Mouse (Mus musculus): ENCODE results near the gene Taok2. TPM values are rescaled to one million over a fixed set of nuclear protein-coding genes. Genes with fewer than 3 reads are reported as not detected.

Gene Taok2
- total and polyA plus RNA-seq, 2 experiments from 2014 or later: 20.9 to 47.9 TPM

DNA sequence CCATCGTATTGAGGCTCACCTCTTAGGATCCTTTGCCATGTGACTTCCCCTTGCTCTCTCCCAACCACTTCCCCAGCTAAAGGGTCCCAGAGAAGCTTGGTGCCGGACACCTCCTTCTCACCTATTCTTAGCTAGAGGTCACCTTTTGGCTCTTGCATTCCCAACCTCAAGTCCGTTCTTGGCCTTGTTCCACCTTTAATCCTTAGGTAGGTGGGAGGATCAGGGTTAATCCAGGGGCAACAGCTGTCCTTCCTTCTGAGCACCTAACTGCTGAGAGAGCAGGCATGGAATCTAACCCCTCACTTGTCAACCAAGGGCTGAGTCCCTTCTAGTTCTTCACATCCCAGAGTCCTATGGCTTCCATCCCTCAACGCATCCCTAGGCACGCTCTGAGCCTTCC, 58.6 kb downstream of the Taok2 start:
- WGBS: 57% methylated on average over 5 of the region's 5 CpGs
- Histone ChIP-seq H3K4me3 (ENCODE audit: low read depth, low read length) (no peak overlapping the region), H3K4me1 (ENCODE audit: control insufficient read depth, insufficient read depth) (no peaks in the 10 kb centered on the region; the same call in 1 of the 2 replicates), H3K27me3 (ENCODE audit: control insufficient read depth, insufficient read depth, low read length) (peaks cover 42% of the 10 kb centered on the region), H3K9me3 (replicated peaks; ENCODE audit: control insufficient read depth, low read length) (no peaks in the 10 kb centered on the region), H3K4me2 (ENCODE audit: low read depth, low read length) (no peak overlapping the region), H3K27ac (ENCODE audit: low read depth) (no peak overlapping the region), H3K36me3 (replicated peaks; ENCODE audit: control insufficient read depth, insufficient read depth, low read length) (no peaks in the 10 kb centered on the region), H3K9ac (replicated peaks; ENCODE audit: low read depth, low read length) (no peak overlapping the region)
- no peak for ATAC-seq (ENCODE audit: insufficient read depth, low read depth)
- no peak for DNase-seq (ENCODE audit: low spot score)
- no peak for TF ChIP-seq EP300 (IDR thresholded peaks at IDR 0.05; ENCODE audit: low read depth)
- no peak for TF ChIP-seq CTCF (IDR thresholded peaks at IDR 0.05; ENCODE audit: low read depth)

GRCm38 (mm10) chr7:126825403-126825802, 59.1 kb downstream of the Taok2 start:
- Histone ChIP-seq H3K27me3 (ENCODE audit: control insufficient read depth, insufficient read depth, low read length) (peaks cover 42% of the 10 kb centered on the region), H3K9me3 (replicated peaks; ENCODE audit: control insufficient read depth, low read length) (no peaks in the 10 kb centered on the region), H3K27ac (ENCODE audit: low read depth) (no peak overlapping the region), H3K4me1 (ENCODE audit: control insufficient read depth, insufficient read depth) (no peaks in the 10 kb centered on the region; the same call in 1 of the 2 replicates), H3K4me2 (ENCODE audit: low read depth, low read length) (no peak overlapping the region), H3K36me3 (replicated peaks; ENCODE audit: control insufficient read depth, insufficient read depth, low read length) (no peaks in the 10 kb centered on the region), H3K4me3 (ENCODE audit: low read depth, low read length) (no peak overlapping the region), H3K9ac (replicated peaks; ENCODE audit: low read depth, low read length) (no peak overlapping the region)
- TF ChIP-seq EP300 (IDR thresholded peaks at IDR 0.05; ENCODE audit: low read depth): no peak
- no peak for TF ChIP-seq CTCF (IDR thresholded peaks at IDR 0.05; ENCODE audit: low read depth)
- whole genome bisulfite sequencing: 13% methylated on average over 8 of the region's 8 CpGs
- DNase-seq (ENCODE audit: low spot score) (no peak), ATAC-seq (ENCODE audit: insufficient read depth, low read depth) (no peak)

- Histone ChIP-seq H3K9me3 (replicated peaks; ENCODE audit: control insufficient read depth, low read length) (no peaks in the 10 kb centered on the region), H3K4me1 (ENCODE audit: control insufficient read depth, insufficient read depth) (no peaks in the 10 kb centered on the region; the same call in 1 of the 2 replicates), H3K27me3 (ENCODE audit: control insufficient read depth, insufficient read depth, low read length) (peaks cover 31% of the 10 kb centered on the region), H3K4me3 (ENCODE audit: low read depth, low read length) (no peak overlapping the region), H3K27ac (ENCODE audit: low read depth) (no peak overlapping the region), H3K4me2 (ENCODE audit: low read depth, low read length) (no peak overlapping the region), H3K9ac (replicated peaks; ENCODE audit: low read depth, low read length) (no peak overlapping the region), H3K36me3 (replicated peaks; ENCODE audit: control insufficient read depth, insufficient read depth, low read length) (no peaks in the 10 kb centered on the region)
- WGBS: 15% methylated on average over 10 of the region's 10 CpGs
- DNase-seq (ENCODE audit: low spot score) (no peak), ATAC-seq (ENCODE audit: insufficient read depth, low read depth) (no peak)
- TF ChIP-seq EP300 (IDR thresholded peaks at IDR 0.05; ENCODE audit: low read depth): no peak
- TF ChIP-seq CTCF (IDR thresholded peaks at IDR 0.05; ENCODE audit: low read depth): no peak
These were observed 60.6 kb downstream of the Taok2 start for GRCm38 (mm10) chr7:126823940-126824339.

GRCm38 (mm10) chr7:126823202-126823711, 61.2 kb downstream of the Taok2 start:
- 3% methylated on average over 18 of the region's 19 CpGs for WGBS
- Histone ChIP-seq H3K9ac (replicated peaks; ENCODE audit: low read depth, low read length) (no peak overlapping the region; the same call in 1 of the 2 replicates), H3K27ac (ENCODE audit: low read depth) (no peak overlapping the region), H3K9me3 (replicated peaks; ENCODE audit: control insufficient read depth, low read length) (no peaks in the 10 kb centered on the region), H3K4me3 (ENCODE audit: low read depth, low read length) (peak overlapping the region; percentile 24), H3K27me3 (ENCODE audit: control insufficient read depth, insufficient read depth, low read length) (peaks cover 30% of the 10 kb centered on the region), H3K4me2 (ENCODE audit: low read depth, low read length) (peak overlapping the region; percentile 57), H3K4me1 (ENCODE audit: control insufficient read depth, insufficient read depth) (no peaks in the 10 kb centered on the region; the same call in 1 of the 2 replicates), H3K36me3 (replicated peaks; ENCODE audit: control insufficient read depth, insufficient read depth, low read length) (no peaks in the 10 kb centered on the region)
- DNase-seq (ENCODE audit: low spot score): no peak
- ATAC-seq (ENCODE audit: insufficient read depth, low read depth): 0 out of 2 replicates have a peak, but pooled peaks have one; percentile 18
- TF ChIP-seq CTCF (IDR thresholded peaks at IDR 0.05; ENCODE audit: low read depth): no peak
- TF ChIP-seq EP300 (IDR thresholded peaks at IDR 0.05; ENCODE audit: low read depth): no peak

DNA sequence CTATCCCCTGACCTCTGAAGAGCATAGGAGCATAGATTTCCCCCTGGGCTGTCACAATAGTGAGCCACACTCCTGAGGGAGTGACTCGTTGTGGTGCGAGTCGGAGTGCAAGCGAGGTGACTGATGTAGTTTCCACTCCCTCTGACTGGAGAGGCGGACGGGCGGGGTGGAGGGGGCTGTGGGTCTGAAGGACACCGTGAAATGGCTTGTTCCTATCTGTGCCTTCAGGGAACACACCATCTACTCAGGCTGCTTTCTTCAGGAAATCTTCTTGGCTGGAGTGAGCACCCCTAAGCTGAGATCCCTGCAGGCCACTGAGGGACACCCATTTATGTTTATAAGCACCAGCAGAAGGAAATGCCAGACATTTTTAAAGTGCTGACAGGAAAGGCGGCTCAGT, 61.8 kb downstream of the Taok2 start:
- peak overlapping the region; percentile 57; the same call in 1 of the 2 replicates for H3K4me2 ChIP-seq (ENCODE audit: low read depth, low read length)
- no peaks in the 10 kb centered on the region for H3K9me3 ChIP-seq (replicated peaks; ENCODE audit: control insufficient read depth, low read length)
- TF ChIP-seq CTCF (IDR thresholded peaks at IDR 0.05; ENCODE audit: low read depth) (no peak), EP300 (IDR thresholded peaks at IDR 0.05; ENCODE audit: low read depth) (no peak)
- no peak for DNase-seq (ENCODE audit: low spot score)
- no peaks in the 10 kb centered on the region; the same call in 1 of the 2 replicates for H3K4me1 ChIP-seq (ENCODE audit: control insufficient read depth, insufficient read depth)
- H3K36me3 ChIP-seq (replicated peaks; ENCODE audit: control insufficient read depth, insufficient read depth, low read length): no peaks in the 10 kb centered on the region
- H3K27ac ChIP-seq (ENCODE audit: low read depth): no peak overlapping the region
- no peak for ATAC-seq (ENCODE audit: insufficient read depth, low read depth)
- no peak overlapping the region for H3K9ac ChIP-seq (replicated peaks; ENCODE audit: low read depth, low read length)
- no peak overlapping the region for H3K4me3 ChIP-seq (ENCODE audit: low read depth, low read length)
- peaks cover 30% of the 10 kb centered on the region for H3K27me3 ChIP-seq (ENCODE audit: control insufficient read depth, insufficient read depth, low read length)
- 24% methylated on average over 9 of the region's 9 CpGs for whole genome bisulfite sequencing
